Mouse (Mus musculus) cerebellum, adult 2 months (tissue): Measurements from ENCODE around the gene 4933415A04Rik. TPM values are rescaled to one million over a fixed set of nuclear protein-coding genes. Genes with fewer than 3 reads are reported as not detected.
A peak's percentile ranks its signal among the peaks of the same experiment; 100 is the strongest.

Experiments used
- DNase-seq, 2 experiments: peaks; one replicate each; pipeline ENCODE4 v3.0.0; 2021
- H3K27ac ChIP-seq: fragments of 200-500 bp; 2 replicates; pipeline ENCODE4 v1.5.1; 2012; ENCODE audit warnings: low read length, control low read depth, inconsistent platforms; ENCODE audit not compliant: insufficient read depth
- H3K27me3 ChIP-seq: fragments of 200-500 bp; 2 replicates; pipeline ENCODE4 v1.6.1; 2012; ENCODE audit warnings: inconsistent platforms, mild to moderate bottlenecking, low read length, moderate library complexity; ENCODE audit not compliant: control insufficient read depth, insufficient read depth
- H3K4me1 ChIP-seq: fragments of 200-500 bp; 2 replicates; pipeline ENCODE4 v1.6.1; 2011; ENCODE audit warnings: low read length; ENCODE audit not compliant: control insufficient read depth, insufficient read depth
- H3K4me3 ChIP-seq: fragments of 200-500 bp; replicated peaks from 2 replicates; pipeline ENCODE3; 2011; ENCODE audit warnings: mild to moderate bottlenecking, low read depth, low read length, control low read depth; ENCODE audit not compliant: insufficient read depth
- CTCF ChIP-seq: fragments of 200-500 bp; IDR thresholded peaks from 2 replicates; pipeline ENCODE4 v1.5.1; 2011; ENCODE audit warnings: low read depth, mild to moderate bottlenecking, control low read depth, low read length, moderate library complexity, borderline replicate concordance; ENCODE audit not compliant: insufficient read depth
- POLR2A ChIP-seq: fragments of 200-500 bp; IDR thresholded peaks from 2 replicates; pipeline ENCODE4 v1.6.1; 2011; ENCODE audit warnings: low read length, control low read depth, borderline replicate concordance; ENCODE audit not compliant: insufficient read depth
- WGBS: fragments of 180-500 bp; shearing (Covaris S2); methylation state at CpG from one replicate; pipeline ENCODE4 v1.1.7; 2018; 5-methylcytosine and 5-hydroxymethylcytosine counted together
- polyA plus RNA-seq: library from polyadenylated mRNA; depleted of rRNA; stranded (reverse); fragments of >200 nt; gene quantifications from 2 replicates; pipeline ENCODE4 v1.2.3, GENCODE M21; 2012

The 4933415A04Rik gene
- polyA plus RNA-seq, 1 experiment, result 1.5 TPM

DNA sequence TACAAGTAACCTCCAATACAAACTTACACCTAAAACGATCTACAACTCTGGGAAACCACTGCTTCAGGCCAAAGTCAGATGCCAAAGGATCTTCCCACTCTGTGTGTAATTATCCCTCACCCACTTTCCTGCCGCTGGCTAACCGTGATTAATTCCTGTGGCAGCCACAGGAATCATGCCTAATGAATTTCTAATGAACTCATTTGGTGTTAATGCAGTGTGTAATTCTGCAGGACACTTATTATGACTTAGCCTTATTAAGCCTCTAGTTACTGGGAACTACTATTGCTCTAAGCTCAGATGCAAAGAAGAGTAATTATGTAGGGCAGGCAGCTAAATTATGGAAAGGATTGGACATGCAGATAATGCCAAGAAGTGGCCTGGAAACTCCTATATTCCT, 21.6 kb downstream of the 4933415A04Rik start:
- Histone ChIP-seq H3K4me3 (no peak overlapping the region), H3K27ac (no peak overlapping the region), H3K4me1 (peaks cover 3% of the 10 kb centered on the region; the same call in 1 of the 2 replicates), H3K27me3 (no peaks in the 10 kb centered on the region)
- no peak for TF ChIP-seq CTCF
- TF ChIP-seq POLR2A, result no peak
- 50% methylated on average over 3 of the region's 3 CpGs for WGBS
- no peak for DNase-seq

DNA sequence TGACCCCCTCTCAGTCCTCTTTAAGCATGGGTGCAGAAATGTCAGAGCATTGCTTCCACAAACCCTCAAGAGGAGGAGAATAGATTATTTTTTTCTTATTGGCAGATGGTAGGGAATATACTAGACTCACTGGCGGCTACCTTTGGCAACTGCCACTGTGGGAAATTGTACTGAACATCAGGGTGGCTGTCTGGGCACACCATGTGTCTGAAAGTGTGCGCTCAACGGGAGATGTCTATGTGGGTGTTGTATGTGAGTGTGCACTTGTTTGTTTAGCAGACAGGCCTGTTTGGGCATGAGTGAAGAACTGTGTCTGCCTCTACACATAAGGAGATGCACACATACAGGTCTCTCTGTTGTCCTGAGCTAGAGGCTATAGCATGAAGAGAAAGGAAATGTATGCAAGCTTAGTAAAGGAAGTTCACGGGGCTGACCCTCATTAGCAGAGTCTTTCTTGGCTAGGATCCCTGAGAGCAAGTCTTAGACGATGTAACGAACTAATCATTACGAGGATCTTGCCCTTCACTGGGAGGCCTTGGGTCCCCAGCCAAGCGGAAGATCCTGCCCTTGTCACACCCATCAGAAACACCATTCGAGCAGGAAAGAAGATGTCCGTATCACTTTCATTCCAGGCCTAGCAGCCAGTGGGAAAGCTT, 23.3 kb downstream of the 4933415A04Rik start:
- H3K27me3 ChIP-seq, result no peaks in the 10 kb centered on the region
- 49% methylated on average over 10 of the region's 10 CpGs for WGBS
- peaks cover 3% of the 10 kb centered on the region; the same call in 1 of the 2 replicates for H3K4me1 ChIP-seq
- no peak overlapping the region for H3K27ac ChIP-seq
- H3K4me3 ChIP-seq, result no peak overlapping the region
- DNase-seq, result no peak
- TF ChIP-seq POLR2A, result no peak

DNA sequence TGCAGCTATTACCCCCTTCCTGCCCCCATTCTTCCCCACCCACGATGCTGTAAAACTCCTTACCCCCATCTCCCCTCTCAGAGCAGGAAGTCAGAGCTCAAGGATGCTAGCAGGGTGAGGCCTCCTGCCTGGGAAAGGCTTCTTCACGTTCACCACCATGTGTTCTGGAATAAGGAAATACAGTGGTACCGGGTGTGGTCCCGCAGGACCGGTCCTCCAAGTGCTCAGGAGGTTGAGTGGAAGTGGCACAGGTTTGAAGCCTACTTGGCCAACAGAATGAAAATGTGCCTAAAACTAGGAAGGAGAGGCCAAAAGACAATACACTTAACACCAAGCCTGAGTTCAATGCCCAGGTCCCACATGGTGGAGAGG, 23.8 kb downstream of the 4933415A04Rik start:
- TF ChIP-seq CTCF, result no peak
- no peak for TF ChIP-seq POLR2A
- Histone ChIP-seq H3K27ac (no peak overlapping the region), H3K4me3 (no peak overlapping the region), H3K27me3 (no peaks in the 10 kb centered on the region), H3K4me1 (peaks cover 3% of the 10 kb centered on the region; the same call in 1 of the 2 replicates)
- 74% methylated on average over 5 of the region's 5 CpGs for WGBS
- DNase-seq, result no peak

DNA sequence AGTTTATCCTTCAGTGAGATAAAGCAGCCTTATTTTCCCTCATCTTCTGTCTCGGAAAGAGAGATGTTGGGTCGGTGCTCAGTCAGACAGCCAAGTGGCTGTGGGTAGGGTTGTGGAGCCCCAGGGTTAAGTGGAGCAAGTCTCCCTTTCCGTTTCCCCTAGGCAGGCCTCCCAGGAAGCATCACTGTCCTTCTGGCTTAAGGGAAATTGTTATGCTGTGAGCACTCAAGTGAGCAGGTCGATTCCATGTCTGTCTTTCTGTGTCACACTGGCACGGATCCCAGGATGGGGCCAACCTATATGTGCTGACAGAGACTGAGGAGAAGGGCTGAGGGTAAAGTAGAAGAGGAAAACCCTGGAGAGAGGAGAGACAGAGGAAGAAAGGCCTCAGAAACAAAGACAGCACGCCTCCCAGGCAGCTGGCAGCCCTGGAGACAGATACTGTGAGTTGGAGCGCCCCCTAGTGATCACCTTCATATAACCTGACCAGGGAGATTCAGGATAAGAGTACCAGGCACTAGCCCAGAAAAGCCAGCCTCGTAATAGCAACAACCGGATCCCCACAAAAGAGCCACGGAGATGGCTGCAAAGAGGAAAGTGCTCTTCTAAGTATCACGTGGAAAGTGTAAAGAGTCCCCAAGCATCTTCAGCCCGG, 26.1 kb downstream of the 4933415A04Rik start:
- no peak overlapping the region for H3K27ac ChIP-seq
- TF ChIP-seq POLR2A, result no peak
- TF ChIP-seq CTCF, result peak; percentile 82
- peaks cover 3% of the 10 kb centered on the region; the same call in 1 of the 2 replicates for H3K4me1 ChIP-seq
- DNase-seq, result peak; percentile 76 to 84
- H3K4me3 ChIP-seq, result no peak overlapping the region
- 22% methylated on average over 12 of the region's 12 CpGs for WGBS
- no peaks in the 10 kb centered on the region for H3K27me3 ChIP-seq

DNA sequence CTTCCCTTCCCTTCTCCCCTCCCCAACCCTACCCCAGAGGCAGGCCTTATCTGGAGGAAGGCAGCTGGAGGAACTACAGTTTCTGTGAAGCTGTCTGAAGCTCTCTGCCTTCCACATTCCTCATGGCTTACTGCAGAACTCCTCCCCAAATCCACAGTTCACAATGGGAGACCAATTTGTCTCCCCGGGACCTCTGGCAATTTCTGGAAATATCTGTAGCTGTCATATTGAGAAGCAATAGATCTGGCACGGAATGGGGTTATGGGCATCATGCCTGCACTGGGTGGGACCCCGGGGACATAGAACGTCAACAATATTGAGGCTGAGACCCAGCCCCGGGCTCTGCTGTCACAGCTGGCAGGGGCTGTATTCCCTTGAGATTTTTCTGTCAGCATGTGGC, 31.1 kb downstream of the 4933415A04Rik start:
- DNase-seq, result peak in 1 of 2 experiments; percentile 7
- Histone ChIP-seq H3K4me1 (peaks cover 6% of the 10 kb centered on the region), H3K27ac (no peak overlapping the region), H3K27me3 (no peaks in the 10 kb centered on the region), H3K4me3 (no peak overlapping the region)
- WGBS, result 31% methylated on average over 5 of the region's 5 CpGs
- TF ChIP-seq CTCF, result no peak
- TF ChIP-seq POLR2A, result no peak

DNA sequence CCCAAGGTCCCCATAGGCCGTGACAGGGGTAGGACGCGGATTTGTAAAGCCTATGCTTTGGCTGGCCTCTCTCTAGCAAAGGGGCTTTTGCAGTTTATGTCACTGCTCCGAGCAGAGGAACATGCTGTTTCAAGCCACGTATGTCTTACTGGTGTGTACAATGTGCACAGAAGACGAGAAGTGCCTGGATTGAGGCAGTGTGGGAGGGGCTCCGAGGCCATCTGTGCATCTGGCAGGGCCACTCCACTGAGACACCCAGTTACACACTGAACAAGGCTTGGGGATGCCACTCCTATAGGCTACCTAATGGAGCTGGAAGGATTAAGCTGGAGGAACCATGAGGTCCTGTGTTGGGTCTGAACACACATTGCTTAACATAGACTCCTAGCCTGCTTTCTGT, 31.6 kb downstream of the 4933415A04Rik start:
- peak; percentile 23 to 39 for DNase-seq
- Histone ChIP-seq H3K27me3 (no peaks in the 10 kb centered on the region), H3K27ac (no peak overlapping the region), H3K4me1 (peaks cover 5% of the 10 kb centered on the region), H3K4me3 (no peak overlapping the region)
- no peak for TF ChIP-seq POLR2A
- no peak for TF ChIP-seq CTCF
- WGBS, result 25% methylated on average over 7 of the region's 7 CpGs

DNA sequence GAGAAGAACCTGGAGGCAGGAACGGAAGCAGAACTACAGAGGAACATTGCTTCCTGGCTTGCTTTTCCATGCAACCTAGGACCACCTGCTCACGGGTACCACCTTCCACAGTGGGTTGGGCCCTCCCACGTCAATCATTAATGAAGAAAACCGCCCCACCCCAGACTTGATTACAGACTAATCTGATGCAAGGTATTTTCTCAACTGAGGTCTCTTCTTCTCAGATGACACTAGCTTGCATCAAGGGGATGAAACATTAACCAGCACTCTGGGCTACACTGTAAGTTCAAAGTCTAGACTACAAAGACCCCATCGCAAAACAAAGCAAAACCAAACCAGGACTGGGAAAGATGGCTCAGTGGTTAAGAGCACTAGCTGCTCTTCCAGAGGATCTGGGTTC, 34.9 kb downstream of the 4933415A04Rik start:
- Histone ChIP-seq H3K4me3 (no peak overlapping the region), H3K4me1 (peaks cover 5% of the 10 kb centered on the region), H3K27me3 (no peaks in the 10 kb centered on the region), H3K27ac (no peak overlapping the region)
- TF ChIP-seq POLR2A (no peak), CTCF (no peak)
- WGBS, result 91% methylated on average over 5 of the region's 5 CpGs
- DNase-seq, result no peak

DNA sequence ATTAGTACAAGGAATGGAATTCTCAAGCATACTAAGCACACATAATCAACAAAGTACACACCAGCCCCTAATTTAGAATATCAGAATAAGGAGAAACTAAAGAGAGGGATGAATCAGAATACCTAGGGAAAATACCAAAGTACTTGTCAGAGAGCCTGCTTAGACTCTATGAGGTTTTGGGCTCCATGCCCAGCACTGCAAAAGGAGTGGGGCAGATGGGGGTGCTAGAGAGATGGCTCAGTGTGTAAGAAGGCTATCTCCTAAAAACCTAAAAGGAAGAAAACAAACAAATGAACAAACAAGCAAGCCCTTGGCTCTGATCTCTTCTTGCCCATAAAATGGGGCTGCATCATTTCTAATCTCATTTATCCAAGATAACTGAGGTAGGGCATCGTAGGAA, 37.5 kb downstream of the 4933415A04Rik start:
- WGBS, result 97% methylated on average over 1 of the region's 1 CpGs
- Histone ChIP-seq H3K27ac (no peak overlapping the region), H3K27me3 (no peaks in the 10 kb centered on the region), H3K4me3 (no peak overlapping the region), H3K4me1 (no peaks in the 10 kb centered on the region; the same call in 1 of the 2 replicates)
- TF ChIP-seq CTCF (no peak), POLR2A (no peak)
- peak in 1 of 2 experiments; percentile 8 for DNase-seq
